Mouse (Mus musculus) CD4-positive, CD25-positive, alpha-beta regulatory T cell, adult 4 months (primary cell): ENCODE measurements around the gene Hcar2. TPM values are rescaled to one million over a fixed set of nuclear protein-coding genes. Genes with fewer than 3 reads are reported as not detected.

Experiments used
- polyA plus RNA-seq, 2 experiments: library from polyadenylated mRNA; unstranded; fragments of 100-300 nt; shearing (Covaris generic); gene quantifications; one replicate each; pipeline ENCODE4 v1.2.1; 2017

Gene Hcar2
- polyA plus RNA-seq, 2 experiments from 2014 or later, result 0.42 TPM; not detected in 1

Other genes starting within 250 kb of the Hcar2 start
- 10 to 100 TPM; 48.4 to 51.4 TPM for gene Clip1, start 180.9 kb downstream of the Hcar2 start, polyA plus RNA-seq
- gene Zcchc8, start 144.4 kb downstream of the Hcar2 start, polyA plus RNA-seq, result 10 to 100 TPM; 55.3 to 67.5 TPM
- 100 to 1,000 TPM; 160 to 180 TPM for gene Rsrc2, start 116.1 kb downstream of the Hcar2 start, polyA plus RNA-seq
- 1 to 10 TPM; 2.8 to 4.2 TPM for gene Kntc1, start 115.8 kb downstream of the Hcar2 start, polyA plus RNA-seq
- not detected for gene Hcar1, start 14.5 kb upstream of the Hcar2 start, polyA plus RNA-seq
- 10 to 100 TPM; 52.8 to 75.2 TPM for gene Denr, start 41.7 kb upstream of the Hcar2 start, polyA plus RNA-seq
- 1 to 10 TPM; 2.7 to 8.0 TPM for gene Gm43518, start 61.9 kb upstream of the Hcar2 start, polyA plus RNA-seq
- gene Ccdc62, start 65.2 kb upstream of the Hcar2 start, polyA plus RNA-seq, result 10 to 100 TPM in 1 of 2 experiments, 1 to 10 TPM in 1; 9.6 to 16.0 TPM
- 10 to 100 TPM; 11.0 to 12.1 TPM for gene Hip1r, start 108.1 kb upstream of the Hcar2 start, polyA plus RNA-seq
- 10 to 100 TPM; 17.8 to 22.1 TPM for gene Vps37b, start 166.8 kb upstream of the Hcar2 start, polyA plus RNA-seq
- 10 to 100 TPM; 16.1 to 16.6 TPM for gene Abcb9, start 230.3 kb upstream of the Hcar2 start, polyA plus RNA-seq
- 10 to 100 TPM; 25.6 to 51.6 TPM for gene Ogfod2, start 246.8 kb upstream of the Hcar2 start, polyA plus RNA-seq